Mouse (Mus musculus): Measurements from ENCODE around the gene Sat1.

Sat1 gene

DNA sequence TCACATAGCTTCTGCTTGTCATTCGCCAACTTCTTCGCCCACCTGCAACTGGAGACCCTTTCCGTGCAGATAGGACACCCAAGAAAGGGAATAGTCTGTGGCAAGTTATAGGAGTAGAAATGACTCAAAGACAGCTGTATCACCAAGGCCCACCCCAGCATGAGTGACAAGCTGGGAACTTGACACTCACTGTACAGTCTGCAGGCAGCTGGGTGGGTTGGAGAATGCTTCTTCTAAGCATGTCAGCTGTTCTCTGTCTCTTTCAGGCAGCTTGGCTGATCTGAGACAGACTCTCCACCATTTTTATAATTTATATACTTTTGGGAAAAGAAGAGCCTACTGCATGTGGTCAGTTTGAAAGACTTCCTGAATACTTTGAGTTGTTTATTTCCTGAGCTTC lies 48.6 kb downstream of the Sat1 start:
- no peak for DNase-seq (ENCODE audit: low read depth, low spot score)

DNA sequence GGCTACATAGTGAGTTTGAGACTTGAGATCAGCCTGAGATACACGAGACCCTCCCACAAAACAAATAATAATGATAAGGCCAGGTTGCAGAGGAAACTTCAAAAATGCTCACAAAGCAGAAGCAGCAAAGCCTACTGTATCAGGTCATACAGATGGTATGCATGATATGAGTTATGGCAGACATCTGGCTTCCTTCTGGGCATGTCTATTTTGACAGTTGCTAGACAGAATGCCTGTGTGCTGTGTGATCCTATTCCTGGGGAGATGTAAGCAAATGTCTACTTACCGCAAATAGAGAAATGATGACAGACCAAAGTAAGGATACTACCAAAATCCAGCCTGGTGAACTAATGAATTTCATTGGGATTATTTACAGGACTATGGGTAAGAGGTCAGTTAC lies 49.9 kb downstream of the Sat1 start:
- DNase-seq (ENCODE audit: low read depth, low spot score), result no peak

DNA sequence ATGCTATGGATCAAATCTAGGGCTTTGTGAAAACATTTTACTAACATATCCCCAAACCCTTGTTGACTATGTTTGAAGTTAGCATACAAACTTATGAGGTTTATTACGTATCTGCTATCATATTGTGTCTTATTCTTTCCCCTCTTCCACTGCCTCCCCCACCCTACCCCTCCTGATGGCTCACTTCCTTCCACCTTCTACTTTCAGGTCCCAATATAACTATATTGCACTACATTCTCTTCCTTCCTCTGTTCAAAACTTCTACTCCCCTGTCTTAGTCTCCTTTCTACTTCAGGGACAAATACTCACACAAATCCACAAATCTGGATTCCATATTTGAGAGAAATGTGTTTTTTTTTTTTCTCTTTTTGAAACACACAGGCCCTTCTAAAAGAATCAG lies 52.7 kb downstream of the Sat1 start:
- no peak for DNase-seq (ENCODE audit: low read depth, low spot score)

All from A20 (cell line).